Mouse (Mus musculus) cerebellum, postnatal 25 days (tissue): Measurements from ENCODE around the gene Emsy.

Source experiments
- DNase-seq, 2 experiments: peaks; one replicate each; pipeline ENCODE4 v3.0.0; 2021; ENCODE audit warnings: mixed read lengths in 2 of 2

The Emsy gene

DNA sequence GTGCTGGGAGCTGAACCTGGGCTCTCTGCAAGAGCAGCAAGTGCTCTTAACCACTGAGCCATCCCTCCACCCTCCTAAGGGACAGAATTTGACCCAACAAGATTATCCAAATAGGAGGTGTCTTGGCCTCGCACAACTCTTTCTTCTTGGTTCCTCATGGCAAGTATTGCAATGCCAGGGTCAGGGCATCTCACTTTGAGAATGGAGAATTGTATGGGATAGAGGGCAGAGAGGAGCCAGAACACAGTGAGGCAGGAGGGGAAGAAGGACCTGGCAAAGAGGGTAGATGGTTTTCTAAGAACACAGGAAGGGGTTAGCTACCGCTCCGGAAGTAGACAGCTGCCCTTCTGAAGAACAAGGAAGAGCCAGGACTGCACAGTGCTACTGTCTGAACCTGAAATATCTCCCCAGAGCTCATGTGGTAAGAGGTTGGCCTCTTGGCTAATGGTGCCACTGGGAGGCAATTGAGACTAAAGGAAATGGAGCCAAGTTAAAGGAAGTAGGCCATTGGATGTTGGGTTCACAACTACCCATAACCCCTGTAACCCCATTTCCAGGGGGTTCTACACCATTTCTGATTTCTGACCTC, 80.8 kb downstream of the Emsy start:
- DNase-seq = no peak

GRCm38 (mm10) chr7:98574771-98575191, 81.8 kb downstream of the Emsy start:
- DNase-seq = no peak

- no peak for DNase-seq
These were observed 82.3 kb downstream of the Emsy start for GRCm38 (mm10) chr7:98574271-98574670.

DNA sequence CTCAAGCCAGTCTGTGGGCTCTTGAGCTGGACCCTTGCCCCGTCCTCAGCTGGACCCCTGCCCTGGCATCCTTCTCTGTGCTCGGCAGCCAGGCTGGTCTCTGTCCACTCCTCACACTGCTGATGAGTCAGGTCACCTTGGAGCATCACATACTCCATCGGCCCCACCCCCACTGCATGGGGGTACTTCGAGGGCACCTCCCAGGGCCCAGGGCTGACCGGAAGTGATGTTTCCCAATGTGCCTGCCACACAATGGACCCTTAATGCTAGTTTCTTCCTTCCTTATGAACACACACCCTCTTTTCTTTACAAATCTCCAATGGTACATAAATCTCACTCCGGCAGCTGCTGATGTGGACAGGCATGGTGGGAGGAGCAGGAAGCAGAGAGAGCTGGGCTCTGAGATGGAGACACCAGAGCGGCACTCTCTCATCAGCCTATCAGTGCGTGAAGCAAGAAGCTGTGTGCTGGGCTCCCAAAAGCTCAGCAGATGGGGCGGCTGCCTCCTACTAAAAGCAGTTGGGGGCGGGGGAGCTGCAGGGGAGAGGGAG, 83.3 kb downstream of the Emsy start:
- peak in 1 of 2 experiments; percentile 18 for DNase-seq

- no peak for DNase-seq
These were observed 84.2 kb downstream of the Emsy start for GRCm38 (mm10) chr7:98572223-98572868.

DNA sequence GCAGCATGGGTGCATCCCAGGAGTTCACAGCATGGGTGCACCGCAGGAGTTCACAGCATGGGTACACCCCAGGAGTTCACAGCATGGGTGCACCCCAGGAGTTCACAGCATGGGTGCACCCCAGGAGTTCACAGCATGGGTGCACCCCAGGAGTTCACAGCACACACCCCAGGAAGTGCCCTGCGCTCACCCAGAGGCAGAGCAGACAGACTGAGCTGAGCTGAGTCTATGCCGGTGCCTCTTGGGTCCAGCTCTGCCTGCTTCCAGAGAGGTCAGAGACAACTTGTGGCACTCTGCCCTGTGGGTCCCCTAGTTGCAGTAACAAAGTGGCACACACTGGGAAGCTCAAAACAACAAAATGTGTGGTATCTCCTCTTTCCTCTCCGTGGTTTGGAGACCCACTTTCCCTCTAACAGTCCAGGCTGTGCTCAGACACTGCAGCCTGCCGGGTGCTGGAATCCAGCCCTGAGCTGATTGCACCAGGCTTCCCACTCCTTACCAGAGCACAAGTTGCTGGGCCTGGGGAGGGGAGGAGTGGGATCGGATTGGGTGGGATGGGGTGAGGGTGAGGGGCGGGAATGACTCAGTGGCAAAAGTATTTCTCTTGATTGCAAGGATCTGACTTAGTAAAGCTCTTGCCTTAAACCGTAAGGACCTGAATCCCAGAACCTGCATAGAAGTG, 85.6 kb downstream of the Emsy start:
- DNase-seq = peak in 1 of 2 experiments; percentile 29

DNA sequence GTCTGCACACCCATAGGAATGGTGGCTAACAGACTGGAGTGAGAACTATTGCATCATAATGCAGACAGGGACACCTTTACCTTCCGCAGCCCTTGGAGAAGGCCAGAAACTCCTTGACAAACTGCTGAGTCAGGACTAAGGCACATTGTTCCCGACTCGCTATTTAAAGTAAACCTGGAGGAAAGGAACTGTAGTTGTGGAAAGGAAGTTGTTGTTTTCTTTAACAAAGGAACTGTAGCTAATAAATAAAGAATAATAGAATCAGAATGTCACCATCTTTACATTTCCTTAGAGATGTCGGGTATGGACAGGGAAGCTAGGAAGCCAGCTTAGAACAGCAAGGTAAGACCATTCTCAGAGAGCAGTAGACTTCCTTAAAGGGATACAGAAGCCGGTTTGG, 89.5 kb downstream of the Emsy start:
- no peak for DNase-seq

- DNase-seq = no peak
These were observed 91.8 kb downstream of the Emsy start for GRCm38 (mm10) chr7:98564607-98565364.

DNA sequence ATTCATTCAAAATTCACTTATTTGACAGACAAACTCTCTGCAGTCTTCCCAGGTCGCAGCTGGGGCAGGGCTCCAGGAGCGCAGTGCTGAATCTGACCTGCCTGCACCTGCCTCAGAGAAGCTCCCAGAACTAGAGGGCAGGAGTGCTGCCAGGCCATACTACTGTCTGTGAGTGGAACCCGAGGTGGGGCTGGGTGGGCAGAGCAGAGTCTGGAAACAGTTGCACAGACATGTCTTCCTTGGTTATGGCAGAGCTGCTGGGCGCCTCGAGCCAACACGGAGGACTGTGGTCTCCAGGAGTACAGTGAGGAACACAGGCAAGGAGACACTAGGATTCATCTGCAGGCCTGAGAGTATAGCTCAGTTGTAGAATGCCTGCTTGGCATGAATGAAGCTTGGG, 92.6 kb downstream of the Emsy start:
- DNase-seq = no peak

DNA sequence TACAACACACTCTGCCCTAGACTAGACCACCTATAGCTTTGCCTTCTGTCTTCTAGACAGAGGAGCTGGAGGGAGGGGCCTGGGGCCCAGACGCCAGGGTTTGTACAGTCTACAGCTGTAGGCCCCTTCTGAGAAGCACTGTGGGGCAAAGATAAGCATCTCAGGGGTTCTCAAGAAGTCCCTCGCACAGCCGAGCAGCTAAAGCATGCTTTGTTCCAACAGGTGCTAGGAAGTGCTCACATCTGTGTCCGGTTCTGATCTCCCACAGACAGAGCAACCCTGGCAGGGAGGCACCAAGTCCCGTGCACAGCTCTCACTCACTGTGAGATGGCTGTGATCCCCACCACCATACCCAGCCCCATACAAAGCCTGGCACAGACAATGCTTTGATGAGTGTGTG, 93.6 kb downstream of the Emsy start:
- DNase-seq = no peak

GRCm38 (mm10) chr7:98562186-98562585, 94.4 kb downstream of the Emsy start:
- no peak for DNase-seq

- no peak for DNase-seq
These were observed 94.9 kb downstream of the Emsy start for GRCm38 (mm10) chr7:98561556-98562164.

DNA sequence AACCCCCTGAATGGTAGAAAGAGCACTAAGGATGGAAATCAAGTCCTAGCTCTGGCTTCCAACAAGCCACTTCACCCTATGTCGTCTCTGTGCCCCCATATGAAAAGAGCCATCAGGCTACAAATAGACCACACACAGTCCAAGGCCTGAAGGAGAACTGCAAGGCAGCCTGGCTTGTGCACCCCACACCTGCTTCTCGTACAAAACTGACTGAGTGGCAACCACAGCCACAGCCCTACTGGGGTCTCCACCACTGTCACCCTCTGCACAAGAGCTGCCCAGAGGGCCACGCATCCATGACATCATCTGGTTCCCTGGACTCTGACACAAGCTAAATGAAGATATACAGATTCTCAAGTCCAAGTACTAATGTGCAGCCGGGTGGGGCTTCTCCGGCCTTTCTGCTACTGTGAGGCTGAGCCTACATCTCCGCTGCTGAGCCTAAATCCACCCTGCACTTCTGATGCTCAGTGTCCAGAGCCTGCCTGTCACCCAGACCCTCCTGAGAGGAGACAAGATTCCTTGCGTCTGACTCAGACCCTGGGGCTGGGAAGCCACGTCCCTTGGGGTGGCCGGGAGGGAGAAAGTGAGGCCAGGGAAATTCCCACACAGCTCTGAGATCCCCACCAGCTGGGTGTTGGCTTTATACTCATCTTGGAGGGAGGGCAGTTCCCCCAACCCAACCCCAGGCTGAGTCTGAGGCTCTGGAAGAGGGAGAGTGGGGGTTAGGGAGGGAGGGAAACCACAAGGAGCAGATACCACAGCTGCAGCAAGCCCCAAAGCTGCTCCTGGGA, 98.3 kb downstream of the Emsy start:
- DNase-seq = no peak

- DNase-seq = no peak
These were observed 99.7 kb downstream of the Emsy start for GRCm38 (mm10) chr7:98556767-98557394.

DNA sequence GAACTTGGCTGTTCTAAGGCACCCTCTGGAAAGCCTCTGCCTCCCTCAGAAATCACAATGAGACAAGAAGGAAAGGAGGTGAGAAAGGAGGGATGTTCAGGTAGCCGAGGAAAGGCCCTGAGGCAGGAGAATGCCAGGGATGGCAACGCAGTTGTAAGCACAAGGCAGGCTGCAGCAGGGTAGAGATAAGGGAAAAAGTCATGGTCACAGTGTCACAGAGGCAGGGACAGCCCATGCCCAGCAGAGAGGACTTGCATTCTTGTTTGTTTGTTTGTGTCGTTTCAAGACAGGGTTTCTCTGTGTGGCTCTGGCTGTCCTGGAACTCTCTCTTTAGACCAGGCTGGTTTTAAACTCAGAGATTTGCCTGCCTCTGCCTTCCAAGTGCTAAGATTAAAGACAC, 105.5 kb downstream of the Emsy start:
- DNase-seq = no peak

GRCm38 (mm10) chr7:98550596-98550995, 106.0 kb downstream of the Emsy start:
- DNase-seq = no peak

DNA sequence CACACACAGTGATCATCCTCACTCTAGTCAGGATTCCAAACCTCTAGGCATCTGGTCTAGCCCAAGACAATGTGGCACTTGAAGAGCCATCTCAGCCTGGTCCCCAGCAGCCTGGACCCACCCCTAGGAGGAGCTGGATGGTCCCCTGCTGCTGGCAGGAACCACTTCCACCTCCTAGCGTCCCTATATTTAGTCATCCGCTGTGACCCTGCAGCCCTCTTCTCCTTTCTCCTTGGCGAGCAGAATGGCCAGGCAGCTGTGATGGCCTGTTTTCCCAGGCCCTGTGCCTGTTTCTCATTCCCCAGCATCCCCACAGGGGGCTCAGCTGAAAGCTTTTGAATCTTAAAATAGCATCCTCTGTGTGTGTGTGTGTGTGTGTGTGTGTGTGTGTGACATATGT, 107.7 kb downstream of the Emsy start:
- DNase-seq = no peak

DNA sequence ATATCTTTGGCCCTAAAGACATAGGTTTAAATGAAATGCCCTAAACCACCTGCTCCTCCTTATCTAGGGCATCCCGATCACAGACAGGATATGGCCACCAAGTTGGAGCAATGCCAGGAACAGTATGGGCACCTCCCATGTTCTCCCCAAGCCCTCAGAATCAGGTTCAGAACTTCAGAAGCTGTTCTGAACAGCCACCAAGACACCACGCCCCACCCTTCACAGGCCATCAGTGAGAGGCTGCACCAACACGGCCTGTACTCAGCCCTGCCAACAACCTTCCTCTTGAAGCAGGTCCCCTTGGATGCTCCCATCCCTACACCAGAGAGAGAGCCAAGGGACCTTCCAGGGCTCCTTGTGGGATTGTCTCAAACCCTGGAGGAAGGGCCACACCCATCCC, 112.0 kb downstream of the Emsy start:
- no peak for DNase-seq

- DNase-seq = no peak
These were observed 112.7 kb downstream of the Emsy start for GRCm38 (mm10) chr7:98543853-98544370.

DNA sequence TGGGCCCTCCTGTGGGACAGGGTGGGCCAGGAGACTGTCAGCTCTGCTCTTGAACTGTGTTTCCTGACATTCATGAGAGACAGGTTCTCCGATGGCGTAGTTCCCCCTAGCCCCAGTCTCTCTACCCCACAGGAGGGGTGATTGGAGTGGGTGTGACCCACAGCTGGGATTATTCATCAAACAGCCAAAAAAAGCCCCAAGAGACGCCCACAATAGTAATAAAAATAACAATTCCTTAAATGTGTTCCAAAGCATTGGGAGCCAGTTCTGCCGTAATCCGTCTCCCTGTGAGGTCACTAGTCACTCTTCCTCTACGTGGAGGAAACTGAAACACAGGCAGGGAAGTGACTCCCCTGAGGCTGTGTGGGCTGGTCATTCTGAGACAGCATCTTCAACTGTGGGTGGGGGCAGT, 113.8 kb downstream of the Emsy start:
- DNase-seq = no peak

DNA sequence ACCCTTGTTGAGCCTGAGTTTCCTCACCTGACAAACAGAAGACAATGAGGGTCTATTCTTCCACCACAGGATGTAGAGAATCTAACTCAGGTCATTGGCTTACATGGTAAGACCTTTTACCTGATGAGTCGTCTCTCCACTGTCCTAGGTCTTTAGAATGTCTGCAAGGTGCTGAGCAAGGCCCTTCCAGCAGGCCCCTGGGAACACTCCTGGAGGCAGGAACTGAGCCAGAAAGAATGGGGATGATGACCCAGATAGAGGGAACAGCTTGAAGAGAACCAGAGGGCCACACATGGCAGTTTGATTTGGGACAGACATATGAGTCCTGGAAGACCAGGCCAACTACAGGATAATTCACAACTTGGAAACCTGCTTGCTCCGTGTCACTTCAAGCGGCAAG, 114.3 kb downstream of the Emsy start:
- no peak for DNase-seq
